Mouse (Mus musculus) ovary, adult 10 weeks (tissue): ENCODE data around the gene Cntnap4. TPM values are rescaled to one million over a fixed set of nuclear protein-coding genes. Genes with fewer than 3 reads are reported as not detected.

Experiments used
- polyA plus RNA-seq: library from polyadenylated mRNA; stranded (reverse); fragments of 350-450 nt; fragmentation: Illumina TruSeq; extraction: RNeasy Lipid Tissue Mini Kit (QIAGEN cat#74804); gene quantifications from one replicate; pipeline ENCODE4 v1.2.3, GENCODE M21; 2014

Cntnap4 gene
- polyA plus RNA-seq = 0.26 TPM

DNA sequence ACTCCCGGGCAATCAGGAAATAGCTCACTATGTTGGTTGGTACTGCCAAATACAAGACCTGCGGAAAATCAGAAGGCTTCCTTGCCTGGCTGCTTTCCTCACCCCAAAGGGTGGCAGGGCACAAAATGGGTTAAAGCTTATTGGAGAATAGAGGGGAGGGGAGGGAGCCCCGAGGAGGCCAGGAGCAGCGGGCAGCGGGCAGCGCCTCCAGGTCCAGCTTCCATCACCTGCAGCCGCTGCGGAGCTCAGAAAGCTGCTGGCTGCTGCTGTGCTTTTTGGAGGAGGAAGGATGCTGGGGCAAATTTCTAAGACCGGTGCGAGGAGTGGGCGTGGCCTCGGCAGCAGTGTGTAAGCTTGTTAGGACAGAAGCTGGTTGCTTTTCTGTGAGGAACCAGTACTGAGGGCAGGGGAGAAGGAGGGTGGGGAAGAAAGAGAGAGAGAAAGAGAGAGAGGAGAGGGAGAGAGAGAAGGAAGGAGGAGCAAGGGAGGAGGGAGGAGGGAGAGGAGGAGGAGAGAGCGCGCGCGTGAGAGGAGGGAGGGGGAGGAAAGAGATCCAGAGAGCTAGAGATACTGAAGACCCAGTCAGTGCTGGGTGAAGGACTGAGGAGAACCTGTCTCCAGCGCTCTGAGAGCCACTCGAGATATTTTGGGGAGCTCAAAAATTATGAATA is at the start of gene Cntnap4:
Cntnap4 (plus strand) TSS at position 573 of the 671 bp plus-strand sequence.

